Mouse (Mus musculus) heart, adult 2 months (tissue): ENCODE measurements around the gene Dnase1l2.

Experiments
- CTCF ChIP-seq: fragments of 200-600 bp; IDR thresholded peaks from 2 replicates; pipeline ENCODE4 v1.8.1; 2022; ENCODE audit warnings: antibody characterized with exemption, mild to moderate bottlenecking, moderate library complexity
- EP300 ChIP-seq: fragments of 200-500 bp; IDR thresholded peaks from 2 replicates; pipeline ENCODE4 v1.6.1; 2011; ENCODE audit warnings: low read depth, low read length, control low read depth; ENCODE audit not compliant: insufficient read depth
- POLR2A ChIP-seq: fragments of 200-500 bp; IDR thresholded peaks from 2 replicates; pipeline ENCODE4 v1.6.1; 2011; ENCODE audit warnings: mild to moderate bottlenecking, low read depth, low read length, control low read depth; ENCODE audit not compliant: insufficient read depth

- TF ChIP-seq CTCF (no peak), POLR2A (no peak), EP300 (no peak)
Observed at GRCm38 (mm10) chr17:24472512-24472911, 29.6 kb upstream of the Dnase1l2 start.
